Mouse (Mus musculus): ENCODE measurements around the gene Gm10188. TPM values are rescaled to one million over a fixed set of nuclear protein-coding genes. Genes with fewer than 3 reads are reported as not detected.
A peak's percentile ranks its signal among the peaks of the same experiment; 100 is the strongest.

The Gm10188 gene
- total and polyA plus RNA-seq, 3 experiments = not detected

GRCm38 (mm10) chr1:132194624-132195023 lies 34.9 kb downstream of the Gm10188 start:
- DNase-seq = no peak

GRCm38 (mm10) chr1:132193806-132194205 lies 35.8 kb downstream of the Gm10188 start:
- DNase-seq = no peak

DNA sequence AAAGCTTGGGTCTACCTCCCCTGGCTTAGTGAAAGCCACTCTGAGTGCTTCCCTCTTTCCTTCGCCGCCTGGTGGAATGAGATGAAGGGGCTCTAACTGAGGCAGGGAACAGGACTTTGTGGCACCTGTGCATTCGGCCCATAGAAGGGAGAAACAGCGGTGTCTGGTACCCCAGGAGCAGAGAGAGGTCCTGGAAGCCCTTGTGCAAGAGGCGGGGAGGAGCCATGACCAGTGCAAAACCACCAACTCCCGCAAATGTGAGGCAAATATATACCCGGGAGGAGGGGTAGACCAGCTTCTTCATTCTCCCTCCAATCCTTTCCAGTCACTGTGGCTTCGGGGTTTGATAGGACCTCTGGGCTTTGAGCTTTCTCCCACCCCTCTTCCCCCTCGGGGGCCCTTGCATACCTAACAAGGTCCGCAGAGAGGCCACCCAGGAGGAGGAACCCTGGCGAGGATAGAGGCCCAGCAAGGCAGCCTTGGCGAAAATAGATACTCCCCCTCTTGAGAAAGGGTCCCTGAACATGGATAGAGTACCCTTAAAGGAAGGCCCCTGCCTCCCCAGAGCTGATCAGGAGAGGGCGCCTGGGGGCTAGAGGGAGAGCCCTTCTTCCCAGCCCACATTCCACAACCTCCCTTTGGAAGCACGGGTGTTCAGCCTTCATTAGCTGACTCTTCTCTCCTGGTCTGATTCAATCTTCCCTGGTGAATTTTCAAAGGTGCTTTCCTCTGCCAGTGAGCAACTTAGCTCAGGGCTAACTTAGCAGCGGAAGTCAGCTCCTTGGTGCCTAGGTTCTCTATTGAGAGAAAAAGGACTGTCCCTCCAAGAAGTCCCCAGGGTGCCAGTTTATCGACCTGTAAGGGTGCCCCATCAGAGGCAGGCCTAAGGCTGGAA lies 37.5 kb downstream of the Gm10188 start:
- DNase-seq = no peak

GRCm38 (mm10) chr1:132191093-132191785 lies 38.3 kb downstream of the Gm10188 start, which contains the start of the genes Lemd1 and AC124108.1:
Gene Lemd1, plus strand, starts transcription at chr1:132191431.
Gene AC124108.1, plus strand, starts transcription at chr1:132191457.
- no peak for DNase-seq

DNA sequence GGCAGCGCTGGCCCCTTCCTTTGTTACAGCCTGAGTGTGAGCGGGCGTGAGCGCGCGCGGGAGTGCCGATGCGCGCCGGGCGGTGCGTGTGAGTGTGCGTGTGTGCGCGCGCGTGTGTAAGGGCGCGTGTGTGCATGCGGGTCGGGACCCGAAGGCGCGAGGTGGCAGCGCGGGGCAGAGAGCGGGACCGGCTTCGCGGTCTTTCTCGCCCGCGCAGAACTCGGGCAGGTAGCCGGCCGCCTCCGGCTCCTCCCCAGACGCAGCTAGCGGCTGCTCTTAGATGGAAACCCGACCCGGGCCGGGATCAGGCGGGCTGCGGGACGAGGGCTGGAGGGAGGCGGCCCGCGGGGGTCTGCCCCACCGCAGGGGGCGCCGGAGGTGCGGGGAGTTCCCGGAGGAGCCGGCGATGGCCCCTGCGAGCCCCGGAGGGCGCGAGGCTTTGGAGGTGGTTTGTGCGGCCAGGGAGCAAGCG lies 38.9 kb downstream of the Gm10188 start:
- DNase-seq = peak; percentile 30

DNA sequence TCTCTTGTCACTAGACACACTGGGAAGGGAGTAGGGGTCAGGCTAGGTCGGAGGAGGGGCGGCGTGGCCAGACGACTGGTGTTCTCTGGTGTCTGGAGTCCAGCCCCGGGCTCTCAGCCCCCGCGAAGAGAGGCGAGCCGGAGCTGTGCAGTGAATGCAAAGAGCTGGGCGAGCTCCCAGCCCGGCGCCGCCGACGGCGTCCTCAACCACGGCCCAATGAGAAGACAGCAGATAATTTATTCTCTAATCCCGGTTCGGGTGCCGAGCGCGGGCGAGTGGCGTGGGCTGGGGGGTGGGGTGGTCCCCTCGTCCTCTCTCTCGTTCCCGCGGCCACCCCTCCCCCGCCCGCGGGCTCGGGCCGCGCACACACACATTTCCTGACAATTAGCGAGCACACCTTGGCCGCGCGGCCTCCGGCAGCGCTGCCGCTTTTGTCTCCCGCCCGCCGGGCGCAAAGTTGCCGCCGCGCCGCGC lies 39.5 kb downstream of the Gm10188 start:
- DNase-seq = peak; percentile 46

- no peak for DNase-seq
Observed at GRCm38 (mm10) chr1:132189231-132189630, 40.3 kb downstream of the Gm10188 start.

GRCm38 (mm10) chr1:132188442-132189066 lies 41.0 kb downstream of the Gm10188 start:
- no peak for DNase-seq

GRCm38 (mm10) chr1:132186303-132186702 lies 43.3 kb downstream of the Gm10188 start:
- DNase-seq = no peak

Small RNA genes lying within 50 kb of the gene (microRNA-seq; reads per million reads assigned to microRNA genes)
- gene Mir135b = 4.6 to 5.0 reads per million in 2 experiments

Other genes starting within 250 kb of the Gm10188 start
- 10 to 100 TPM; 78.1 to 82.8 TPM for gene Elk4, start 222.2 kb downstream of the Gm10188 start, total RNA-seq (2021)
- gene Elk4, start 222.2 kb downstream of the Gm10188 start, polyA plus RNA-seq (2012; rRNA removed) = 17.0 and 18.0 TPM in 2 replicates
- gene Mfsd4a, start 161.7 kb downstream of the Gm10188 start, total RNA-seq (2021) = 10 to 100 TPM; 18.7 to 32.0 TPM
- 98.7 and 106 TPM in 2 replicates for gene Mfsd4a, start 161.7 kb downstream of the Gm10188 start, polyA plus RNA-seq (2012; rRNA removed)
- 10 to 100 TPM; 14.9 to 22.5 TPM for gene Cdk18, start 90.1 kb downstream of the Gm10188 start, total RNA-seq (2021)
- 36.3 and 42.5 TPM in 2 replicates for gene Cdk18, start 90.1 kb downstream of the Gm10188 start, polyA plus RNA-seq (2012; rRNA removed)
- gene Lemd1, start 38.3 kb downstream of the Gm10188 start, total RNA-seq (2021) = under 1 TPM in 1 of 2 experiments, not detected in 1; 0.41 TPM
- 0.19 and 0.20 TPM in 2 replicates for gene Lemd1, start 38.3 kb downstream of the Gm10188 start, polyA plus RNA-seq (2012; rRNA removed)
- gene AC124108.1, start 38.3 kb downstream of the Gm10188 start, total RNA-seq (2021) = under 1 TPM; 0.10 to 0.12 TPM
- 0.03 and 0.09 TPM in 2 replicates for gene AC124108.1, start 38.3 kb downstream of the Gm10188 start, polyA plus RNA-seq (2012; rRNA removed)
- gene Klhdc8a, start 68.9 kb upstream of the Gm10188 start, total RNA-seq (2021) = 100 to 1,000 TPM in 1 of 2 experiments, 10 to 100 TPM in 1; 98.4 to 272 TPM
- gene Klhdc8a, start 68.9 kb upstream of the Gm10188 start, polyA plus RNA-seq (2012; rRNA removed) = 162 and 163 TPM in 2 replicates
- gene Nuak2, start 86.4 kb upstream of the Gm10188 start, total RNA-seq (2021) = 1 to 10 TPM; 4.7 TPM
- gene Nuak2, start 86.4 kb upstream of the Gm10188 start, polyA plus RNA-seq (2012; rRNA removed) = 2.8 and 2.9 TPM in 2 replicates
- gene Tmcc2, start 161.5 kb upstream of the Gm10188 start, total RNA-seq (2021) = 10 to 100 TPM in 1 of 2 experiments, 1 to 10 TPM in 1; 6.4 to 11.2 TPM
- 12.2 and 15.4 TPM in 2 replicates for gene Tmcc2, start 161.5 kb upstream of the Gm10188 start, polyA plus RNA-seq (2012; rRNA removed)
- 10 to 100 TPM; 19.9 to 23.7 TPM for gene Dstyk, start 187.8 kb upstream of the Gm10188 start, total RNA-seq (2021)
- gene Dstyk, start 187.8 kb upstream of the Gm10188 start, polyA plus RNA-seq (2012; rRNA removed) = 11.7 and 15.5 TPM in 2 replicates
- gene Rbbp5, start 247.6 kb upstream of the Gm10188 start, total RNA-seq (2021) = 10 to 100 TPM; 33.1 to 40.2 TPM
- 4.5 and 5.0 TPM in 2 replicates for gene Rbbp5, start 247.6 kb upstream of the Gm10188 start, polyA plus RNA-seq (2012; rRNA removed)